Mouse (Mus musculus): ENCODE measurements around the gene Daam1.
A peak's percentile ranks its signal among the peaks of the same experiment; 100 is the strongest.

Daam1 gene

DNA sequence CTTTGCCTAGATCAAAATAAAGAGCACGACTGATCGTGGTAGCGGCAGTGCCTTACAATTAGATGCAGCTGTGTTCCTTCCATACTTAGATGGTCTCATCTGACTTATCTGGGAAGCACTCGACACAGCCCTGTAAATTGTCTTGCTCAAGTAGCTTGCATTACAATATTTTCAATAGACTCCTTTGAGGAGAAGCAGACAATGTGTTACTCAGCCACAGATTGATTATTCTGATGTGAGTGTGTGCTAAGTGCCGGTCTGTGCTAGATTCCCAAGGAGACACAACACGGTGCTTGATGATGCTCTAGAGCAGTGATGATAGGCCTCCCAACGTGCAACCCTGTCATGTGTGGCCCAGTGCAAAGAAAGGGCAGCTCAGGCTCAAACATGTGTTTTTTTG lies 70.3 kb downstream of the Daam1 start:
- DNase-seq = no peak

DNA sequence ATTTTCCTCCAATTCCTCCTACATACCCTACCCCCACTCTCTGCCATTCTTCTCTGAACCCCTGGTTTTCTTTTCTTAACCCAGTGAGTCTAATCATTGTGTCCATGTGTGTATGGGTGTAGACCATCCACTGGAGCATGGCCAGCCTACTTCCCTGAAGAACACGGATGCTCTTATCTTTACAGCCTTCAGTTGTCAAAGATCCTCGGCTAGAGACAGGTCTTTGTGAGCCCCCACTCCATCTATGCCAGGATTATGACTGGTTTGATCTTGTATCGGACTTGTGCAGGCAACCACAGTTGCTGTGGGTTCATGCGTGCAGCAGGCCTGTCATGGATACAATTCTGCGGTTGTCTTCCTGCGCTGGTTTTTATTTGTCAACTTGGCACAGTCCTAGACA lies 71.0 kb downstream of the Daam1 start:
- no peak for DNase-seq

DNA sequence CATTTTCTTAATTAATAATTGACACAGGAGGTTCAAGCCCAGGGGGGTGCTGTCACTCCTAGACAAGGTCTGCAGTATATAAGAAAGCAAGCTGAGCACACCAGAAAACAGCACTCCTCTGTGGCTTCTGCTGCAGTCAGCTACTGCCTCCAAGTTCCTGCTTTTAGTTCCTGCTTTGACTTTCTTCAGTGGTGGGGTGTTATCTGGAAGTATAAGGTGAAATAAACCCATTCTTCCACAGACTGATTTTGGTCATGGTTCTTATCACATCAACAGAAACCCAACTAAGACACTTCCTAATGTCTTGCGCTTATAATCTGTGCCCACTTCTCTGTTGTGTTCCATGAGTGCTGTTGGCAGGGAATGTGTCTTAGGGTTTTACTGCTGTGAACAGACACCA lies 71.4 kb downstream of the Daam1 start:
- no peak for DNase-seq

DNA sequence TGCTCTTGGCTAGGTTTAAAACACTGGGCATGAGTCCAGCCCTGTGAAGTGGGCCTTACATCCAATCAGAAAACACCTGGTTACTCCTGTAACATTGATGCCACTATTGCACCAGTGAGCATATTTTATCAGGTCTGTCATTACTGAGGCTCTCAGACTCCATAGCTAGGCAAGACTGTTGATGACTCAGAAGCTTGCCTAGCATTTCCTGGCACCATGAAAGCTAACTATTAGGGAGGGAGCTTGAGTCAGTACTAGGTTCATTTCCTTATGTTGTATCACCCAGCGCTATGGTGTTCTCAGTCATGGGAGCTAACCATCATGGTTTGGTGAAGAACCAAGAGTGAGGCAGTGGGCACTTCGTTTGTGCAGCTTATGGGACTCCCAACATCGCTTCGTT lies 72.3 kb downstream of the Daam1 start:
- DNase-seq = no peak

DNA sequence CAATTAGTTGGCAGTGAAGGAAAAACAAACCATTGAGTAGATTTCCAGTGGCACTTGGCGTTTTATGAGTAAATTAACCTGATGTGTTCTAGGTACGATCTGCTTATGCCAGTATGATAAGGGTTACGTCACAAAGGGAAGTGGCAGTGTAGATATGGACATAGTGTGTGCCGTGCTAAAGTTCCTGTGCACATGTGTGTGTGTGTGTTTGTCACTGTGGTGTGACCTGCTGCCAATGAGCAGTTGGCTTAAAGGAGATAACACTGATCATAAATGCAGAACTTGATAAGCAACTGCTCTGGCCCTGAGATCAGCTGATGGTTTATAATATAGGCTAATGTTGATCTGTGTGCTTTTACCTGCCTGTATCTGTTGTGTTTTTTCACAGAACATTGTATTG lies 73.4 kb downstream of the Daam1 start:
- peak; percentile 22 for DNase-seq

DNA sequence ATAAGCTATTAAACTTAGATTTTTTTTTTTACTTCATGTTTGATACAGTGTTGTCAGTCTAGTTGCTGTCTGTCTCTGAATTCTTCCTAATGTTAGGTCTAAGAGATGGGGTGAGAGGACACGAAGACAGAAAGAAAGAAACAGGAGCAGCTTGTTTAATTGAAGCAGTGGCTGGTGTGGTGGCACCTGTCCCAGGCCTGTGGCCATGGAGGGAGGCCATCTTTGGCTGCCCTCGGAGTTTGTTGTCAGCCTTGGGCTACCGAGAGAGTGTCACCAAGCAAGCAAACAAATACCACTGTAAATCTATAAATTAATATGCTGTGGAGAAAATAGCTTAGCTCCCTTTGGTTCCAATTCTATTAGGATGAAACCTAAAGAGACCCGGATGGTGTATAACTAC lies 74.0 kb downstream of the Daam1 start:
- no peak for DNase-seq

DNA sequence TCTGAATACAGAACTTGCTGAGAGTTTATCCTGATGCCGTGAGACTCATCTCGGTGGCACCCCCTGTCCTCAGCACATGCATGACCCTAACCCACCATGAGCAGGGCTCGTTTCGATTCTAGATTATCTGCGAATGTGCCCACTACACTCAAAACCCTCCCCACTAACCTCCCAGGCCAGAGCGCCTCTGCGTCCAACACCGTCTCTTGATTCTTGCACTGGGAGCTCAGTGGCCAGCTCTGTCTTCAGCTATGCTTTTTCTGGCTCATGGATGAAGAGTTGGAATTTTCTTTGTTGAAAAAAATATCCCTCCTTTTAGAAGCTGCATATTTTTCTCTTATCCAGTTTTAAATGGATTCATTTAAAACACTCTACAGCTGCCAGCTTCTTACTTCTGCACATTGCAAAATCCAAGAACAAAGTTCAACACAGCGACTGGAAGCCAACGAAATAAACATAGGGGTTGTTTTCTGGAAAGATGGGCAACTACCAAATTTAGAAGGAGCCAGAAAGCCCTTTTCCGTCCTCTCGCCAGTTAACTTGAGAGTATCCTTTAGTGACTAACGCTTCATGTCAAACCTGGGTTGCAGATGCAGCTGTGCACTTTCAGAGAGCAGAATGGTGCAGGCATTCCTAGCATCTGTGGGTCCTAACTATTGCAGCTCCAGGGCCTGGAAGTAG lies 74.9 kb downstream of the Daam1 start:
- no peak for DNase-seq

DNA sequence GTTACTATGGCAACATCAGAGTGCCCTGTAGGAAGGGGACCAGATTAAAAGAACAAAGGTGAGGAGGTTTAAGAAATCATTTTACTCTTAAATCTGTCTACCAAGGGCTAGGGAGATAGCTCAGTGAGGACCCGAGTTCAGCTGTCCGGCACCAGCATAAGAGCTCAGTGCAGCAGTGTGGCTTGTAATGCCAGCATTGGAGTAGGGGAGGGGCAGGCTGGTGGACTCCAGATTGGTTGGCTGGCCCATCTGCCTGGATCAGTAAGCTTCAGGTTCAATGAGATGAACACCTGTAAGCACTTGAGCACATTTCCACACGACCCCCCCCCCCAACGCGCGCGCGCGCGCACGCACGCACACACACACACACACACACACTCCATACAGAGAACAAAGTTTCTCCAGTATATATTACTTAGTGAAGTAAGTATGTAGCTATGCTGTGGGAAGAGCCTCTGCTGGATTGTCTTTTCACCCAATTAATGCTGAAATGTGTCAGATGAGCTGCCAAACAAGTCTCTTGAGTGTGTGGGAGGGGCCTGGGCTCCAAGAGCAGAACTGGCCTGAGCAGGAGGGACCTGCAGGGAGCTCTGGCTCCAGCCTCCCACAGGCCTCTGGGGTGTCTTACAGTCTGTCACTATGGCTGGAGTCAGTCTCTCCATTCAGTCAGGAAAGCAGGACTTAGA lies 75.8 kb downstream of the Daam1 start:
- no peak for DNase-seq

DNA sequence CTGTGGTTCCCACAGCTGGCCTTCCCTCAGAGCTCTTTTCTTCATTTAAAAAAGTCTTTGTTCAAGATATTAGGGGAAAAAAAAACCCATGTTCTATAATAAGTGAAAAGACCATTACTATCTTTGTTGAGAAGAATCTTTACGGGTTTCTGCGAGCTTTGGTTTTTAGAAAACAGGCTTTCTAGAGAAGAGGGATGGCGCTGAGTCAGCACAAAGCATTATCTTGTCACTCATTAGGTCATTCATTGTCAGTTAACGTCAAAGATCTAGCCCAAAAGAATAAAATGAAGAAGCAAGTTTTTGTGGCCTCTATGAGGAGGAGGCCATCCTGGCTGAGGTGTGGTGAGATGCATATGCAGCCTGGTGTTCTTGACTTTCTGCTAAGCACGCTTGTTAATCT lies 78.1 kb downstream of the Daam1 start:
- DNase-seq = no peak

DNA sequence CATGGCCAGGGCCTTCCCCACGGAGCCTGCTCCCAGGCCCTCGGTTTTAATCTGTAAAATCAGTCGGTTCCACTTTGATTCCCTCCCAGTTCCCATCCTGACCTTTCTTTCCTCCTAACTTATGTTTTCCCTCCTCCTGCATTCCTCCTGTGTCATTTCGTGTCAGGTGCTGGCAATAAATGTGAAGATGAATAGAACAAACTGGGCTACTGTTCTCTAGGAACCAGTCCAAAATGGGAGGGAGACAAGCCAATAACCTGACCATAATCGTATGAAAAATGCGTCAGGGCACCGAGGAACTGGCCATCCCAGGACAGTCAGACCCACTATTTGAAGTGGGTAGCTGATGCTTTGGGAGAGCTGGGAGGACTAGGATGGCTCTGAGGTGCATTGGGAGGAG lies 79.4 kb downstream of the Daam1 start:
- no peak for DNase-seq

DNA sequence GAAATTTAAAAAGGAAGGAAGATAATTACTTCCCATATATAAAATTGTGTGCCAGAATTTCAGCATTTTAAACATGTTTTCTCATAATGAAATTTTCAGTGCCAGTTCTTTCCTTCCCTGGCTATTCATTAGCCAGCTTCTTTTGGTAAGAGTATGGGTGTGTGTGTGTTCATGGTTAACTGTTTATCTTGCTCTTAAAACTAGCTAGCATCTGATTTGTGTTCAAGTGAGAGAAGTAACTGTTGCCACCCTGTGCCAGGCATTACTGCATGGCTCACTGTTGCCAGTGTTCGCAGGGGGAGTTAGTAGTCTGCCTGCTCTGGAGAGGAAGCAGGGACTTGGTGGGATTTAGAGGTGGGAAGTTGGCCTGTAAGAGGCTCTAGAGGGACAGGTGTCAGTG lies 81.4 kb downstream of the Daam1 start:
- no peak for DNase-seq

DNA sequence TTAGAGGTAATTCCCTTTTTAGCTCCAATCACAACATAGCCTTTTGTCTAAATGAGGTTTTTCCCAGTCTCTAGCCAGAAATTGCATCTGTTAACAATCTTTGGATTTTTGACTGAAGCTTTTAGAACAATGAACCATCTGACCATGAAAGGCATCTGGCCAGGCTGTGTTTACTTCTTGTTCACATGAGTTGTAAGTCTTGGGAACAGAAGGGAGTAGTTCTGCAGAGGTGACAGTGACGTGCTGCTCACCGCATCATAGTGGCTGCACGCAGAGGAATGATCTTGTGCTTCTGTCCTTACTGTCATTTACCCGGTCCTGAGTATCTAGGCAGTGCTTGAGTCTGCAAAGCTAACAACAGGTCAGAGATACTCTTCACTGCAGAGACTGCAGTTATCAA lies 88.3 kb downstream of the Daam1 start:
- no peak for DNase-seq

DNA sequence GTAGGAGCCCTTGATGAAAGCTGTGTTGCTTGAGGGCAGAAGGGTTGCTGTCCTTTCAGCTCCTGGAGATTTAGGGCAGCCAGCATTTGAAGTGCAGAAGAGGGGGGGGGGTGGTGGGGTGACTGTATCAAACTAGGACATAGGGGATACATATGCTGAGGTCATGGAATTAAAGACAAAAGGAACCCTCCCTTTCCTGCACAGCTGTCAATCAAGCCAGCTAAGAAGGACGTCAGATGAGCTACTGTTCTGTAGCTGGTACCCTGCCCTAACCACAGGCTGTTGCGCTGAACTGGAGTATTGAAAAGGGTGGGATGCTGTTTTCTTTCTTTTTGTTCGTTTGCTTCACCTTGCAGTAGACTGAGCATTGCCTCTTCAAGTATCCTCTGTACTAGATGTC lies 89.1 kb downstream of the Daam1 start:
- DNase-seq = no peak

DNA sequence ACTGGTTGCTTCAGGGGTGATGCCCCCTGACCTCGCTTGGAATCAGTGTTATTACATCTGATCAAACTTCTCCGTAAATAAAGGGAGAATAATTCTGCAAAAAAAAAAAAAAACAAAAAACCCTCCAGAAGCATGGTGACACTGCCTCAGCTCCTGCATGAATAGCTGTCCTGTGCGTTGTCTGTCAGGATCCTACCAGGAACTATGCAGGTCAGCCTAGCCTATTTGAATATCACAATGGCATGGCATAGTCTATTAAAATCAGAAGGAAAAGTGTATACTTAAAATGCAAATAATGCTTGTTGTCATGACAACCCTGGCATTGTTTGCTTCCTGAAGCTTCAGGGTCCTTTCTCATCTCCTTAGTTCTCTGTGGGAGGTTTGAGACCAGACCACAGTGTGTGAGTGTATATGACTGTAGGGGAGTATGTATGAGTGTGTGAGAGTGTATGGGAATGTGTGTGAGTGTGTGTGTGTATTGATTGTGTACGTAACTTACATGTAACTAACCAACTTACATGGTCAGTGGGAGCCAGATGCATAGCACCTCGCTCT lies 92.0 kb downstream of the Daam1 start:
- DNase-seq = no peak

DNA sequence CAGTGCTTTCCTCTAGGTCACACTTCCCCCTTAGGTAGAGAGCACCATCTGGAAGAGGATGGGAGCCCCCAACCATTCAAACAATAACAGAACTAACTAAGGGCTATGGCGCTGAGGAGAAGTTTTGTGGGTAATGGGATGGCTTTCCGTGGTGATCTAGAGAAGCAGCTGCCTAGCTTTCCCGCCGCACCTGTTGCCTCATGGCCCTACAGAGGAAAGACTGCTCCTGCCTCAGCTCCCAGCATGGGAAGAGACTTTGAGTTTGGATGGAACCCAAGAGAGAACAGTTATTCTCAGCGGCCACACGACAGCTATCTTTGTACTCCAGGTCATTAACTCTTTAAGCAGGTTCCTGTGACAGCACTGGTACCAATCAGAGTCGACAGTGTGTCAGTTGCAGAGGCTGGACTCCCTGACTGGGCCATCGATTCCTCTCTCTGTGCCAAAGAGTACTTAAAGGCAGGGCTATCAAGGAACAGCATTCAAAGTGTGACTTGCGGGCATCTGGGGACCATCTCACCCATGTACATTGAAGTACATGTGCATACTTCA lies 94.2 kb downstream of the Daam1 start:
- no peak for DNase-seq

DNA sequence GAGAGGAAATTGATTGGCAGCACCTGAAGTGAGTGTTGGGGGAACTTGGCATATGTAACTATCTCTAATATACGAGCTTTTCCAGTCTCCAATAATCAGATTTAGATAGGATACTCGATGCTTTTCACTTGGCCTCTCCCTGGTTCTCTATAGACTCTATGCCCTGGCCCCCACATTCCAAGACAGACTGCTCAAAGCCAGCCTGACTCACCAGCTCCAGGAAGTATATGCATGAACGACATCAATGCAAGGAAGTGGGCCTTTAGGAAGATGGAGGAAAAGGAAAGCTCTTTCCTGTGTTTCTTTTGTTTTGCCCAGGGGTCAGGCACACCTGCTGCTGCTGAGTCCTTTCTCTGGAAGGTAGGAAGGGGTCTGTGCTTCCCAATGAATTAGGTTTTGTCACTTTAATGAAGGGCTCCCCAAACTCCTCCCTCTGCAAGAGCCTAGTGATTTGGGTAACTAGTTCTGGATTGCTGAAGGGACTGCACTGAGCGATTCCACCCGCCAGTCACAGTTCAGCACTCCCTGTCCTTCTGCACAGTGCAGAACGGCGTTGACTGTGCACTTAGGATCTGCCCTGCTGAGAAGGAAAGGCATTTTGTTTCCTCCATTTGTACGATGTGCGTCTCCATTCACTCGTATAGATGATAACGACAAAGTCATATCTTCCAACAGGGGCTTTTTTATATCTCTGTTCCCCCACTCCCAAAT lies 95.3 kb downstream of the Daam1 start:
- DNase-seq = no peak

DNA sequence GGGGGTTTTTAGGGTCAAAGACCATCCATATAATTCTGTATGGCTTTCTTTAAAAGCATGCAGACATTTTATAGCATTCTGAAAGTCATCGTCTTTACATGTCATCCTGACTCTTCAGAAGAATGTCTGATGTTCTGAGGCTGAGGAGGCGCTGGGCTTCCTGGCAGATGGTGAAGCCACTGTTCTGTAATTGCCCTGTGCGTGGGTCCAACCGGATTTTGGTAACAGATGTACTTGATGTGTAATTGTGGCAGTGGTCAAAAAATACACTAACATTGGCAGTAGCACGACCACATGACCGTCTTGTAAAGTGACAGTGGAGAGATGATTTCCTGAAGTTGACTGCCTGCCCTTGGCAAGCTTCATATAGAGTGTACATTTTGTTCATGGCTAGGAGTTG lies 97.2 kb downstream of the Daam1 start:
- DNase-seq = no peak

DNA sequence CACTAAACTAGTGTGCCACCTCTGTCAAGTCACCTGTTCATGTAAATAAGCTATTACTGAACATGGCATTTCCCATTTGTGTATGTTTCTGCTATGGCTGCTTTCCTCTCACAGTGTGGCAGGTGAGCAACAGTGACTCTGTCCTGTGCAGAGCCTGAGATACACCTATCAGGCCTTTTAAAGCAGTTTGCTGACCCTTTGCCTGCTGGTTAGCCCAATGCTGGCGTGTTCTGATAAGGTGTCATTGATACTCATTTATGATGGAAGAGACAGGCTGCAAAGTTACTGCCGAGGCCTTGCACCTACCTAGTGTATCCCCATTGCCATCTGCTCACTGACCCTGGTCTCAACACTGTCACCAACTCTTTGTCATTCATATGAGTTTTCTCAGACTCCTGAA lies 99.0 kb downstream of the Daam1 start:
- peak; percentile 65 for DNase-seq

DNA sequence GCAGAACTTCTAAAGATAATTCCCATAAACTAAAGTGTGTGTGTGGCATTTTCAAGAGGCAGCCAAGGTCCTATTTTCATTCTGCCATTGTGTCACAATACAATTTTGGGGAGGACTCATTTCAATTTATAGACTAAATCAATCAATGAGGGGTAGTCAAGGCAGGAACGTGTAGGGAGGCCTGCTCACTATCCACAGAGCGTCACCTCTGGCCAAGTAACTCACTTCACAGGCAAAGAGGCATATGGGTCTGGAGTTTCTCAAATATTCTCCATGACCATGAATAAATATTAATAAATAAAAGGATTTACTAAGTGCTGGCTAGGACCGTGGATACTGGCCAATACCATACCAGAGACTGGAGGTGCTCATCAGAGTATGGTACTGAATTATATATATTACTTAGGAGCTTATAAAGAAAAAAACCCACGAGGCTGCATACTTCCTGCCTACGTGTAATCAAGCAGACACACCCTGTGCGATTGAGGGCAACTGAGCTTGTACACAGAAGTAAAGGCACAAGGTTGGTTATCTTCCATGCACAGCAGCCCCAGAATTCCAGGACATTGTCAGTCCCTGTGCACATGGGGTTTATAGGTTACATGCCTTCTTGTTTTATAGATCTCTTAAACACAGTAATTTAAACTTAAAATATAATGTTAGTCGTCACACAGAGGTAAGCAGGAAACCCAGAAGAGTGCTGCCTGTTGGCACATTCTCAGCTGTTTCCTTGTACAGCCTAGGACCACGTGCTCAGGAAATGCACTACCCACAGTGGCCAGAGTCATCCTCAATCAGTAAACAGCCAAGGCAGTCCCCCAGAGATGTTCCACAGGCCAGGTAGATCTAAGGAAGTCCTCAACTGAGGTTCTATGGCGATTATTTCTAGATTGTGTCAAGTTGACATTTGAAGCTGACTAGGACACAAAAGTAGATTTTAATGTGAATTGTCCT lies 101.8 kb downstream of the Daam1 start:
- peak; percentile 85 for DNase-seq

DNA sequence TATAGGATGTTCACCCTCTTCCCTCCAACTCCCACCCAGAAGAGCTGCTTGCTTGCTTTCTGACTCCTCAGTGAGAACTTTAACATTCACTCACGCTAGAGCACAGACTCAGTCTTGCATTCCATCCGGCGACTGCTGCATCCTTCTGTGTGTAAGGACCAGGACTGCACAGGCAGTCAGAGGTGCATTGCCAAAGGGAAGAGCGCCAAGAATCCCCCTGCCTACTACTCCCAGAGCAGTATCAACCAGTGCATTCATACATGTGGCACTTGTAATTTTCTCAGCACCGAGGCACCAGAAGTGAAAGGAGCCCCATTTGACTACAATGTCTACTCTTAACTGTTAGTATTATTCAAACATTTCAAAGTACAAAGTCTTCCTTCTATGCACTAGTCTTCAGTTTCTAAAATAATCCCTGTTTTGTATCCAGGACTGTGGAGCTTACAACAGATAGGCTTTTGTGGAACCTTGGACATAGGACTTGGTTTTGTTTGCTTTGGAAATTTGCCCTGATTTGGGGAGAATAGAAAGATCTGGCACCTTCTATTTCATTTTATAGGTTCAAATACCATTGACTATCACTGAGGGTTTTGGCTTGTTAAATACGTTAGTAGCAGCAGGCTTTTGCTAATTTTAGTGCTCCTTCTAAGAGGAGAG lies 103.2 kb downstream of the Daam1 start:
- DNase-seq = no peak

DNA sequence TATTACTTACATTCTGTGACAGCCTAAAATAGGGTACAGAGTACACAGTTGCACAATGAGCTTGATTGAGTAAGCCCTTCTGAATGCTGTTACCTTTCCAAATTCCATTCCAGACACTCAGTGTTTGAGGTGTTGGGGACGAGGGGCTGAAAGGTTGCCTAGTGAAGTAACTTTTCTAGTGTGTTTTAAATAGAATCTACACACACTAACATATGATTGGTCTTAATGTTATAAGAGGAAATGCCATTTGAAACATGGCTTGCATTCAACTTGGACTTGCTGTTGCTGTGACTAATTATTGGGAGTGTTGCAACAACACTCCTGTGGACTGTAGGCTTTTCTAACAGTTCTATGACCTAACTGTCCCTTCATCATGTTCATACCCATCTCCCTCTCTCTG lies 105.8 kb downstream of the Daam1 start:
- no peak for DNase-seq

DNA sequence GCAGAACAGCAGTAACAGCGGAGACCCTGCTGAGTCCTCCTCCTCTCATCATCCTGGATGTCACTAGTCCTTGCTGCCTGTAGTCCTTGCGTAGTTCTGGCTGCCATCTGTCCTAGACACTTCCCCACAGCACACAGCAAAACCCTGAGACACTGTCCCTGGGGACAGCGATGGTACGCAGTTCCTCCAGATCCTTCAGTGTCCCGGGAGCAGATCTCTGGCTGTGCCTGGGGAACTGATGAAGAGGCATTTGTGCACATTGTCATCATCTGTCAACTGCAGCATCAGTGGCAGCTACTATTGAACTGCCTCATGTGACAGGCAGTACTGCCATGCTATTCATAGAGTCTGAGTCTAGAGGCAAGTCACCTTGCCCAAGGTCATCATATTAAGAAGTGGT lies 107.6 kb downstream of the Daam1 start:
- DNase-seq = no peak
